Mouse (Mus musculus): ENCODE measurements around the gene Tnfrsf14.

Tnfrsf14 gene

DNA sequence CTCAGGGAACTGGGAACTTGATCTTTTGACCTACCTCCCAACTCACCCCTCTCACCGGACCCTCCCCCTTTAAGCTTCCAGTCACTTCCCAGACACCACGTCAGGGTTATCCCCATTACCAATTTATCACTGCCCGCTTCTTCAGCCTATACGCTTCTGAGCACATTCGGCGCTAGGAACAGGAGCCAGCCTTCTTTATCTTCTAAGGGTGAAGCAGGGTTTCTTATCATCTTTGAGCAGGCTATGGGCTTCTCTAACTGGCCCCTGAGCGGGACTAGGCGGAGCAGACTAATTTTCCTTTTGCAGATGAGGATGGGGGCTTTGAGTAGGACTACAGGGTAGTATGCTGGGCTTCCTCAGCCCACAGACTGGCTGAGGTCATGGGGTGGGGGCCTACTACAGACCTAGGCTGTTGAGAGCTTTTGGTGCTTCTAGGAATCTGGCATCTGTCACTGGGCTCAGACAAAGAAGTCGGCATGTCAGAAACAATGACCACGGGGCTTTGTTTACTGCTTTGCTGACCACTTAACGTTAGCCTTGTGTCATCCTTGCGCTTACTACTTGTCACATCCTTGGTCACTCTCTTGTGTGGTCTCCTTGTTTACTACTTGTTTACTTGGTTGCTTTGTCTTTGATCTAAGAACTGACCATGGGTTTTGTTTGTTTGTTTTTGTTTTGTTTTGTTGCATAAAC lies at the start of gene Tnfrsf14:
Tnfrsf14 (minus strand) TSS at position 169 of the 693 bp plus-strand sequence.
- peak; percentile 26 for DNase-seq (ENCODE audit: low read depth, low spot score)

- no peak for DNase-seq (ENCODE audit: low read depth, low spot score)
Observed at GRCm38 (mm10) chr4:154974163-154974611, 45.8 kb upstream of the Tnfrsf14 start.

DNA sequence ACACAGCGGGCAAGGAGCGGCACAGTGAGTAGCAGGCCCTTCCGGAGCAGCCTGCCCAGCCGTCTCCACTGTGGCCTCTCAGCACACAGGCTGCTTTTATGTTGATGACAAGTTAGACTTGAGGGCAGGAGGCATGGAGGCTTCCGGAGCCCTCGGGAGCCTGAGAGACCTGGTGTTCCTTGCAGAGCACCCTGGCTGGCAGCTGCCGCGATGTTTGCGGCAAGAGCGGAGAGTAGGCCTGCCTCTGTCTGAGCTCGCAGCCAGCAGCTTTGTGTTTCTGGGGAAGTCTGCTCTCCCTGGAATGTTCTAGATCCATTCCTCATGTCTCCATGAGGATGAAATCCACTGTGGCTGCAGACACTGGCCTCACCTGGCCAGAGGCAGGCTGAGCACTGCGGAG lies 44.2 kb upstream of the Tnfrsf14 start:
- no peak for DNase-seq (ENCODE audit: low read depth, low spot score)

GRCm38 (mm10) chr4:154967173-154967572 lies 38.8 kb upstream of the Tnfrsf14 start:
- DNase-seq (ENCODE audit: low read depth, low spot score), result peak; percentile 72

- DNase-seq (ENCODE audit: low read depth, low spot score), result no peak
Observed at GRCm38 (mm10) chr4:154965856-154966255, 37.5 kb upstream of the Tnfrsf14 start.

GRCm38 (mm10) chr4:154964581-154965235 lies 36.3 kb upstream of the Tnfrsf14 start:
- DNase-seq (ENCODE audit: low read depth, low spot score), result peak; percentile 53

DNA sequence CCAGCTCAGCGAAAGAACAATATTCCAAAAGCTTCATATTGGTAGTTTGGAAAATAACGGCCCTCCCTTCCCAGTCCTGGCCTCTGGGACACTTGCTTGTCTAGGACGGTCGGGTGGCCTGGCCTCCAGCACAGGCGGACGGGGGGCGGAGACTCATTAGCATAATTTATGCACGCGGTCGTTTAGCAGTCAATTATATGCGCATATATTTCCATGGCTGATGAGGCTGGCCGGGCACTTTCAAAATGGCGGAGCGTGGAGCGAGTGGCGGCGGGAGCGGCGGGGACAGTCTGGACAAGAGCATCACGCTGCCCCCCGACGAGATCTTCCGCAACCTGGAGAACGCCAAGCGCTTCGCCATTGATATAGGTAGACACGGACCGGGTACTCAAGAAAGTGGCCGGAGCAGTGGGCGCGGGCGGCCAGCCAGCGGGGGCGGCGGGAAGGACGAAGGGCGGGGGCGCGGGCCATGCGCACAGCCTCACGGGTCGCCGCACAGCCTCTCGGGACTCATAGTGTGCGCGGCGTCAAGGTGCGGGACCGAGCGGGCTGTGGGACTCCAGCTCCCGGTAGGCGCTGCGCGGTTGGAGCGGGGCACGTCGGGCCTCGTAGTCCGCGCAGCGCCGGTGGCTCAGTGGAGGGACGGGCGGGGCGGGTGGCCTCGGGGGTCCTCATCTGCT lies 35.7 kb upstream of the Tnfrsf14 start, which contains the start of gene Pank4:
Pank4 (plus strand) TSS at position 223 of the 680 bp plus-strand sequence.
- DNase-seq (ENCODE audit: low read depth, low spot score), result peak; percentile 89

DNA sequence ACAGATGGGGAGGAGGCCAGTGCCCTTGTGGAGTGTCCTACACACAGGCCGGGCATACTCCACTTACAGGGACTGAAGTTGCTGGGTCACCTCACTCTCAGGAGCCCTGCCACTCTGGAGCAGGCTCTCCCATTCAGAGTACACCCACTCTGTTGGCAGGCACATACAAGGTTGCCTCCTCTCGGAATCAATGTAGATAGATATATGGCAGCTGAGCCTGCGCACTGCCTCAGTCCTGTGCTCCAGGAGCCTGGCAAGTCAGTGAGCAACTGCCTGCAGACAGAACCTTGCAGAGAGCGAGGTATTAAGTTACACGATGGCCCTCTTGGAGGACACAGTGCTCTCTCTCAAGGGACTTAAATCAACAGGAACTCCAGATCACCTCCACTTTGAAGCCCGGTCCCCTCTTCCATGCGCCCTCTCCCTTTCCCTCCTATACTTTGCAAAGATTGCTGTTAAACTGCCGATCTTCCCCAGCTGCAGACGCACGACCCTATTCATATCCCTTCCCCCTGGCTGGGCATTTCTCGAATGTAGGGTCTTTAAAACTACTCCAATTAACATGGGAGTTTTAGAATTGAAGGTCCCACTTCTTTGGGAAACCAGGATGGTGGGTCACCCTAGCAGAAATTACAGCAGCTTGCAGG lies 35.0 kb upstream of the Tnfrsf14 start:
- no peak for DNase-seq (ENCODE audit: low read depth, low spot score)

GRCm38 (mm10) chr4:154962683-154963082 lies 34.3 kb upstream of the Tnfrsf14 start:
- no peak for DNase-seq (ENCODE audit: low read depth, low spot score)

DNA sequence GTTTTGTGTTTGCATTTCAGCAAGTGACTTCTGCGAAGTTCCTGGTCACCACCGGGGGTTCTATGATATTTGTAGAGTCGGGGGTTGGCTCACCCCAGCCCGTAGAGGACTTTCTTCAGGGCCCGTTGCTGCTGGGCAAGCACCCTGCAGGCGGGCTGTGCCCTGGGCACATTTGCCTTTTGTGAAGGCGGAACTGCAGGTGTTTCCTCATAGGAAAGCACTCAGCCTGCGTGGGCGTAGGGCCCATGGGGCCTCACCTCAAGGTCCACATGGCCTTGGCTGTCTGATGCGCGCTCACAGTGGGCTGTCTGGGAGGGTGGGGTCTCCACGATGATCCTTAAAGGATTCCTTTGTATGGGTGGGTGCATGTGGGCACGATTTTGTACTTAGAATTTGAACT lies 33.5 kb upstream of the Tnfrsf14 start:
- DNase-seq (ENCODE audit: low read depth, low spot score), result peak; percentile 72

DNA sequence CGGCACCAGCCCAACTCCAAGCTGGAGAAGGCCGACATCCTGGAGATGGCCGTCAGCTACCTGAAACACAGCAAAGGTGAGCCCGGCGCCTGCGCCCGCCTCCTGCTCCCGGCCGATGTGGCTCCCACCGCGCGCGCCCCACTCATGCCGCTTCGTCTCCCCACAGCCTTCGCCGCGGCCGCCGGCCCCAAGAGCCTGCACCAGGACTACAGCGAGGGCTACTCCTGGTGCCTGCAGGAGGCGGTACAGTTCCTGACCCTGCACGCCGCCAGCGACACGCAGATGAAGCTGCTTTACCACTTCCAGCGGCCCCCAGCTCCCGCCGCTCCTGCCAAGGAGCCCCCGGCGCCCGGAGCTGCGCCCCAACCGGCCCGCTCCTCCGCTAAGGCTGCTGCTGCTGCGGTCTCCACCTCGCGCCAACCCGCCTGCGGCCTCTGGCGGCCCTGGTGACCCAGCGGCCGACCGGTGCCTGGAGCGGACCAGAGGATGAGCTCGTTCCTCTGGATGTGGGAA lies 32.9 kb upstream of the Tnfrsf14 start:
- DNase-seq (ENCODE audit: low read depth, low spot score), result peak; percentile 63

- DNase-seq (ENCODE audit: low read depth, low spot score), result no peak
Observed at GRCm38 (mm10) chr4:154960690-154961225, 32.4 kb upstream of the Tnfrsf14 start, which contains the start of gene Hes5. Gene Hes5 (plus strand): TSS chr4:154960923.

DNA sequence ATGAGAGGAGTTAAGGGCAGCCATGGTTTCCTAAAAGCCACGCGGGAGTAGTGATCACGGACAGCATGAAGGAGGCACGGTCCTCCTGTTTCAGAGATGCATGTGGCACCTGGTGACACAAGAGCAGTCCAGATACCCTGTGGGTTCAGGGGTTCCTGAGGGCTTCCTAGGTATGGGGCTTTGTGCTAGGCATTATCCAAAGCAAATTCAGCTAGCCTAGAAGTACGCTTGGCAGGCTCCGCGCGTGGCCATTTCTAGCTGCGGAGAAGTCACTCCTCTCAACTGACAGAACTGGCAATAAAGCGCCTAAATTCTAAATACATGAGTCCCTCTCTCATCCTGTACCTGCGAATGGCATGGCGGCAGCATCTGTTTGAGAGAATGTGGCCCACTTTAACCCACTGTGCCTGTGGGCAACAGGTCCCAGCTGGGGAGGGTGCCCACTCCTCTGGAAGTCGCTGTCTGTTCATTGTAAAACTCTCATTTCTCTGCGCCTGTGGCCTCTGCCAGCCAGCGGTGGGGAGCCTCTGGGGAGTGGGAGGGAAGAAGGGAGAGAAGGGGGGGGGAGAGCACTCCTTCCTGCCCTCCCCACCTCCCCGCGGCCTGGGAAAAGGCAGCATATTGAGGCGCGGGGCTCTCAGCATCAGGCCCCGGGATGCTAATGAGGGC lies 31.8 kb upstream of the Tnfrsf14 start:
- peak; percentile 38 for DNase-seq (ENCODE audit: low read depth, low spot score)

DNA sequence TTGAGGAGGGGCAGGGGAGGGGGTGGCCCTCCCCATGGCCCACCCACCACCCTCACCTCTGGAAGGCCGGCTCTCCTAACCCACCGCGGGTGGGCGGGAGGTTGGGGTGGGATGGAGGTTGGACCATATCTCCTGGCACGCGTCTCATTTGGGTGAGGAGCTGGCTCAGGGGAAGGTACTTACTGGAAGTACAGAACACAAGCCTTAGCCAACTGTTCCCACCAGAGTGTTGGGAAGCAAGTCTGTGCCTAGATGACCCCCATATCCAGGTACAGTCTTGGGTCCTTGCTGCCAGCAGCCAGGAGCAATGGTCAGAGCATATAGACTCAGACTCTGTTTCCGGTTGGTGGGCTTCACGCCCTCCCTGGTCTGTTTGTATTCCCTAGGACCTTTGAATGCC lies 30.3 kb upstream of the Tnfrsf14 start:
- DNase-seq (ENCODE audit: low read depth, low spot score), result no peak

- DNase-seq (ENCODE audit: low read depth, low spot score), result no peak
Observed at GRCm38 (mm10) chr4:154958171-154958570, 29.8 kb upstream of the Tnfrsf14 start.

DNA sequence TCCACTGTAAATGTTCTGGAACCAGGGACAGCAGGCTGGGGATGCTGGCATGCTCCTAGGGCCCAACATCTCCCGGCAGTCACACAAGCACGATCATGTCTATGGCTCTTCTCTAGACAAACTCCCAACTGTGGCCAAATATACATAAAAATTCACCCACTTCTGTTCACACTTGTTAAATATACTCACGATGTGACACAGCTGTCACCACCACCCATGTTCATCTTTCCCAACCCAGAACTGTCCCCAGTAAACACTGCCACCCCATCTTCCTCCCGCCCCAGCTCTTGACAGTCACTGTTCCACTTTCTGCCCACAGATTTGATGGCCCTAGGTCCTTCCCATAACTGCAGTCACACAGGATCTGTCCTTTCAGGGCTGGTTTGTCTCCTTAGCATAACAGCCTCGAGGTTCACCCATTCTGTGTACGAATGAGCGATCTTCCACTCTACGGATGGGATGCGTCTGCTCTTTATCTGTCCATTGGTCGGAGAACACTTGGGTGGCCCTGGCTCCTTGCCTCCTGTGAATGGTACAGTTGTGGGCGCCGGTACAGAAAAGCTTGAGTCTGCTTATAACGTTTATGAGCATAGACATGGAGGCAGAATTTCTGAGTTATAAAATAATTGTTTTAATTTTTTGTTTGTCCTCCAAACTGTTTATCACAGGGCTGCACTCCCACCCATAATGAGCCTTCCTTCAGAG lies 29.1 kb upstream of the Tnfrsf14 start:
- DNase-seq (ENCODE audit: low read depth, low spot score), result no peak

- DNase-seq (ENCODE audit: low read depth, low spot score), result no peak
Observed at GRCm38 (mm10) chr4:154956604-154957003, 28.2 kb upstream of the Tnfrsf14 start.

DNA sequence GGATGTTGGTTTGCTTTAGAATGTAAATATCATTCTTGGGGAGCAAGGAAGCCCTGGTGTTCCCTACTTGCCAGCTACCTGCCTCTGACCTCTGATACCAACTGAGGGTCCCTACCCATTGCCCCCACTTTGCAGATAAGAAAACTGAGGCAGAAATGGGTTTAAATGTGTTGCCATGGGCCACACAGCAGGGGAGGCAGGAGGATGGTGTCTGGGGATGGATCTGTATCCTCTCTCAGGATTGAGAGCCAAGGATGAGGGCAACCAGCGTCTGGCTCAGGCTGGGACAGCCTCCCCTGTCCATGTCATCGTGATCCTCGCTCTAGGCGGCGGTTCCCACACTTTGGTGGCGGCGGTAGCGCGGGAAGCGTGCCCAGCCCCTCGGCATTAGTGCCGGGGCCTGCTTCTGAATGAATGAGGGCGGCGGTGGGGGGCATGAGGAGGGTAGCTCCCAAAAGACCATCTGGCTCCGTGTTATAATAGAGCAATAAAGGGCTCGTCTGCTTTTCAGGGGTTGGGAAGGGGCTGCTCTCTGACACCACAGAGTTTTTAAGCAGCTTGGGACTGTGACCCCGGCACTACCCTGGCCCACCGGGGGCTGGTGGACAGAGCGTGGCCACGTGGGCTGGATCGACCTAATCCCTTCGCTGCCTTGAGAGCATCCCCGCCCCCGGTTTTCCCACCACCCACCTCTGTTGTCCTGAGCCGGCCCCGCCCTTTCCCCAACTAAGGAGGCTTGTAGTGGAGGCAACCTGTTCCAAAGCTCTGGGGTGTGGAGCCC lies 24.3 kb upstream of the Tnfrsf14 start:
- no peak for DNase-seq (ENCODE audit: low read depth, low spot score)

- no peak for DNase-seq (ENCODE audit: low read depth, low spot score)
Observed at GRCm38 (mm10) chr4:154949589-154949982, 21.2 kb upstream of the Tnfrsf14 start.

All from CD4-positive, CD25-positive, alpha-beta regulatory T cell, adult 2 months (primary cell).